Mouse (Mus musculus): ENCODE measurements at regions not wholly inside any gene's neighbourhood (a gene's known extent, or its start where the extent isn't known, plus 50 kb on each side); places are given as distances from the start of the nearest gene placed in this dataset.
A peak's percentile ranks its signal among the peaks of the same experiment; 100 is the strongest.

GRCm38 (mm10) chr12:95501443-95501842 is 190.6 kb upstream of the Flrt2 start:
- no peak for DNase-seq (ENCODE audit: low read depth)
- TF ChIP-seq CTCF (IDR thresholded peaks at IDR 0.05; ENCODE audit: borderline replicate concordance, extremely low read depth, insufficient read depth, insufficient read length) (no peak), POLR2A (IDR thresholded peaks at IDR 0.05; ENCODE audit: borderline replicate concordance, extremely low read depth, insufficient read depth, insufficient read length, poor library complexity, severe bottlenecking) (no peak)

GRCm38 (mm10) chr12:95520008-95520407 is 172.0 kb upstream of the Flrt2 start:
- DNase-seq (ENCODE audit: low read depth), result no peak
- no peak for TF ChIP-seq POLR2A (IDR thresholded peaks at IDR 0.05; ENCODE audit: borderline replicate concordance, extremely low read depth, insufficient read depth, insufficient read length, poor library complexity, severe bottlenecking)

- TF ChIP-seq POLR2A (IDR thresholded peaks at IDR 0.05; ENCODE audit: borderline replicate concordance, extremely low read depth, insufficient read depth, insufficient read length, poor library complexity, severe bottlenecking) (no peak), CTCF (IDR thresholded peaks at IDR 0.05; ENCODE audit: borderline replicate concordance, extremely low read depth, insufficient read depth, insufficient read length) (no peak)
- DNase-seq (ENCODE audit: low read depth), result no peak
Measured at GRCm38 (mm10) chr12:95522052-95522451, 170.0 kb upstream of the Flrt2 start.

- no peak for TF ChIP-seq CTCF (IDR thresholded peaks at IDR 0.05; ENCODE audit: borderline replicate concordance, extremely low read depth, insufficient read depth, insufficient read length)
- TF ChIP-seq POLR2A (IDR thresholded peaks at IDR 0.05; ENCODE audit: borderline replicate concordance, extremely low read depth, insufficient read depth, insufficient read length, poor library complexity, severe bottlenecking), result no peak
- DNase-seq (ENCODE audit: low read depth), result no peak
Measured at GRCm38 (mm10) chr12:95533888-95534639, 158.0 kb upstream of the Flrt2 start.

GRCm38 (mm10) chr12:95547301-95547700 is 144.7 kb upstream of the Flrt2 start:
- TF ChIP-seq CTCF (IDR thresholded peaks at IDR 0.05; ENCODE audit: borderline replicate concordance, extremely low read depth, insufficient read depth, insufficient read length), result no peak
- no peak for TF ChIP-seq POLR2A (IDR thresholded peaks at IDR 0.05; ENCODE audit: borderline replicate concordance, extremely low read depth, insufficient read depth, insufficient read length, poor library complexity, severe bottlenecking)
- DNase-seq (ENCODE audit: low read depth), result peak; percentile 42

- no peak for TF ChIP-seq CTCF (IDR thresholded peaks at IDR 0.05; ENCODE audit: borderline replicate concordance, extremely low read depth, insufficient read depth, insufficient read length)
- TF ChIP-seq POLR2A (IDR thresholded peaks at IDR 0.05; ENCODE audit: borderline replicate concordance, extremely low read depth, insufficient read depth, insufficient read length, poor library complexity, severe bottlenecking), result no peak
- no peak for DNase-seq (ENCODE audit: low read depth)
Measured at GRCm38 (mm10) chr12:95553129-95553528, 138.9 kb upstream of the Flrt2 start.

DNA sequence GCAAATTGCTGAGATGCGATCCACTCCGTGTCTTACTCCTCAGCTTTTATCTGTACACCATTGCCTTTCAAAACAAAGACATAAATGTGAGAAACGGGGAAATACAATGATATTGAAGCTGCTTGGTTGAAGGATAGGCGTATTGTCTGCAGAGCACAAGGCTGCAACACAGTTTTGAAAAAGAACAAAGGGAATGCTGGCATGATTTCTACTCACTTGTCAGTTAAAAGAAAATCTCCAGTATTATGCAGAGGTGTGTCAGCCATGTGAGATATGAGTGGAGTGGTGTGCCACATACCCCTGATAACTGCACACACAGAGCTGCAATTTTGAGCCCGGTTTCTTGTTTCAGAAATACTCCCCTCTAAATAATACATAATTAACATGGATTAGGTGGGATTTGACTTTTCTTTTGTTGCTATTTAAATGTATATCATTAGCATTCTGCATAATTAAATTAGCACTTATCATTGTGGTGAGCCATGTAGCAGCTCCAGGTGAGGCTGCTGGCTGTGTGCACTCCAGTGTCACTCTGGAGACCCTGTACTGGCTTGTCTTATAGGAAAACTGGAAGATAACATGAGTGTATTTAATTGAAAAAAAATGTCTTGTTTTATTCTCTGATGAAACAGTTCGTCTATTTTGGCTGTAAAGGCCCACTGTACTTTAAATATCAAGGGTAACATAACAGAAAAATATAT is 133.2 kb upstream of the Flrt2 start:
- DNase-seq (ENCODE audit: low read depth), result peak; percentile 77
- TF ChIP-seq POLR2A (IDR thresholded peaks at IDR 0.05; ENCODE audit: borderline replicate concordance, extremely low read depth, insufficient read depth, insufficient read length, poor library complexity, severe bottlenecking), result no peak
- no peak for TF ChIP-seq CTCF (IDR thresholded peaks at IDR 0.05; ENCODE audit: borderline replicate concordance, extremely low read depth, insufficient read depth, insufficient read length)

- no peak for TF ChIP-seq CTCF (IDR thresholded peaks at IDR 0.05; ENCODE audit: borderline replicate concordance, extremely low read depth, insufficient read depth, insufficient read length)
- TF ChIP-seq POLR2A (IDR thresholded peaks at IDR 0.05; ENCODE audit: borderline replicate concordance, extremely low read depth, insufficient read depth, insufficient read length, poor library complexity, severe bottlenecking), result no peak
- peak; percentile 61 for DNase-seq (ENCODE audit: low read depth)
Measured at GRCm38 (mm10) chr12:95563431-95563830, 128.6 kb upstream of the Flrt2 start.

DNA sequence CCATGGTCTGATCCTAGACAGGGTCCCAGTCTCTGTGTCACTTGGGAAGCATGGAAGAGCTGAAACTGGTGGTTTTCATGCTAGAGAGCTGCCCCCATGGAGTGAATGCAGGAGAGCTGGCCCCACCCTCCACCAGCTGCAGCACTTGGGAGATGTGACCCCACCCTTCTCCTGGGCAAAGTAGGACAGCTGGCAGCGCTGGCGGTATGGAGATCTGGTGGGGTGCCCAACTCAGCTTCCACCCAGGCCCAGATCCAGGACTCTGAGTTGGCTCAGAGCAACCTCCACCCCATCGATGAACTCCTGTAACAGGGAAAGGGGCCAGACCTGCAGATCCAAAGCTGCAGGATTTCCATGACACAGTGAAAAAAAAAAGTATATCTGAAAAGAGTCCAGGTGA is 115.3 kb upstream of the Flrt2 start:
- TF ChIP-seq POLR2A (IDR thresholded peaks at IDR 0.05; ENCODE audit: borderline replicate concordance, extremely low read depth, insufficient read depth, insufficient read length, poor library complexity, severe bottlenecking) (no peak), CTCF (IDR thresholded peaks at IDR 0.05; ENCODE audit: borderline replicate concordance, extremely low read depth, insufficient read depth, insufficient read length) (no peak)
- no peak for DNase-seq (ENCODE audit: low read depth)

GRCm38 (mm10) chr12:95589011-95589410 is 103.0 kb upstream of the Flrt2 start:
- TF ChIP-seq CTCF (IDR thresholded peaks at IDR 0.05; ENCODE audit: borderline replicate concordance, extremely low read depth, insufficient read depth, insufficient read length), result no peak
- no peak for TF ChIP-seq POLR2A (IDR thresholded peaks at IDR 0.05; ENCODE audit: borderline replicate concordance, extremely low read depth, insufficient read depth, insufficient read length, poor library complexity, severe bottlenecking)
- DNase-seq (ENCODE audit: low read depth), result no peak

DNA sequence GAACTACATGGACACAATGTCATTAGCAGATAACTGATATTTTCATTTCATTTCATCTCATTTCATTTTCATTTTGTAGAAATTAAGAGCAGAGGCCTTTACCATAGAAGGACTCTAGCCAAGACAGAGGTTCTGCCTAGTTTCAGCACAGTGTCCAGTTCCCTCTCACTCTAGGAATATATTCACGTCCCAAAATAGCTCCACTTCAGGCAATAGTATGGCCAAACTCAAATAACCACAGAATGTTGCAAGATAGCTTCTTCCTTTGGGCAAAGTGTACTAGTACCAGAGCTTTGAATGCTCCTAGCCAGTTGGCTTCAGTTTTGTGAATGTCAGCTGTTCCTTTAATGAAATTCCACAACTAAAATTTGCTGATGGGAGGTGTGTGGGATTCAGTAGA is 72.7 kb upstream of the Flrt2 start:
- DNase-seq (ENCODE audit: low read depth), result no peak

GRCm38 (mm10) chr12:95631029-95631428 is 61.0 kb upstream of the Flrt2 start:
- DNase-seq (ENCODE audit: low read depth), result no peak
- TF ChIP-seq POLR2A (IDR thresholded peaks at IDR 0.05; ENCODE audit: borderline replicate concordance, extremely low read depth, insufficient read depth, insufficient read length, poor library complexity, severe bottlenecking), result no peak
- no peak for TF ChIP-seq CTCF (IDR thresholded peaks at IDR 0.05; ENCODE audit: borderline replicate concordance, extremely low read depth, insufficient read depth, insufficient read length)

More for the DNA sequence above, 72.7 kb upstream of the Flrt2 start:
- TF ChIP-seq POLR2A (IDR thresholded peaks at IDR 0.05; ENCODE audit: borderline replicate concordance, extremely low read depth, insufficient read depth, insufficient read length, poor library complexity, severe bottlenecking) (no peak), CTCF (IDR thresholded peaks at IDR 0.05; ENCODE audit: borderline replicate concordance, extremely low read depth, insufficient read depth, insufficient read length) (no peak)
